Mouse (Mus musculus) lung, postnatal 25 days (tissue): ENCODE data around the gene Bet1l.
"Not testable (repeated sequence)": the region's sequence is repeated elsewhere in the genome, so short reads cannot be mapped to it uniquely, and the experiment has no call there.

ENCODE experiments used
- DNase-seq: peaks from one replicate; pipeline ENCODE4 v3.0.0; 2022; ENCODE audit warnings: low spot score

Bet1l gene

GRCm38 (mm10) chr7:140857550-140858505 lies at the start of gene Bet1l:
TSS of gene Bet1l (minus strand) at chr7:140857577.
- DNase-seq, result no peak

GRCm38 (mm10) chr7:140907131-140907530 lies 49.8 kb upstream of the Bet1l start:
- DNase-seq, result no peak

- DNase-seq, result no peak
Observed at GRCm38 (mm10) chr7:140905642-140906081, 48.3 kb upstream of the Bet1l start.

- DNase-seq, result peak; percentile 78
Observed at GRCm38 (mm10) chr7:140903212-140903611, 45.8 kb upstream of the Bet1l start.

GRCm38 (mm10) chr7:140902036-140902875 lies 44.9 kb upstream of the Bet1l start:
- no peak for DNase-seq

- DNase-seq, result no peak
Observed at GRCm38 (mm10) chr7:140900220-140900619, 42.8 kb upstream of the Bet1l start, which contains the start of gene Cox8b. TSS of gene Cox8b (minus strand) at chr7:140900446.

- DNase-seq, result no peak
Observed at GRCm38 (mm10) chr7:140899121-140899520, 41.7 kb upstream of the Bet1l start.

GRCm38 (mm10) chr7:140897863-140898262 lies 40.5 kb upstream of the Bet1l start:
- no peak for DNase-seq

GRCm38 (mm10) chr7:140894611-140895010 lies 37.2 kb upstream of the Bet1l start:
- no peak for DNase-seq

- no peak for DNase-seq
Observed at GRCm38 (mm10) chr7:140894031-140894430, 36.7 kb upstream of the Bet1l start.

GRCm38 (mm10) chr7:140890636-140891035 lies 33.3 kb upstream of the Bet1l start:
- not testable (repeated sequence) for DNase-seq

- no peak for DNase-seq
Observed at GRCm38 (mm10) chr7:140882469-140882803, 25.1 kb upstream of the Bet1l start.

- peak; percentile 95 for DNase-seq
Observed at GRCm38 (mm10) chr7:140881696-140882468, 24.5 kb upstream of the Bet1l start, which contains the start of the genes Psmd13 and Sirt3. TSS of gene Psmd13 (plus strand) at chr7:140881968. TSS of gene Sirt3 (minus strand) at chr7:140882309.

- DNase-seq, result no peak
Observed at GRCm38 (mm10) chr7:140880865-140881515, 23.6 kb upstream of the Bet1l start.

- DNase-seq, result no peak
Observed at GRCm38 (mm10) chr7:140880419-140880818, 23.0 kb upstream of the Bet1l start.

GRCm38 (mm10) chr7:140879355-140879754 lies 22.0 kb upstream of the Bet1l start:
- DNase-seq, result no peak

- DNase-seq, result peak; percentile 28
Observed at GRCm38 (mm10) chr7:140877364-140877763, 20.0 kb upstream of the Bet1l start.

GRCm38 (mm10) chr7:140874224-140874623 lies 16.8 kb upstream of the Bet1l start:
- DNase-seq, result peak; percentile 16

- no peak for DNase-seq
Observed at GRCm38 (mm10) chr7:140864761-140865160, 7.4 kb upstream of the Bet1l start.

- DNase-seq, result no peak
Observed at GRCm38 (mm10) chr7:140860728-140861127, 3.4 kb upstream of the Bet1l start.

GRCm38 (mm10) chr7:140859997-140860396 lies 2.6 kb upstream of the Bet1l start:
- DNase-seq, result no peak
